Comparison of ENCODE assay signal across 8 mouse cellular contexts in the genomic region with DNA sequence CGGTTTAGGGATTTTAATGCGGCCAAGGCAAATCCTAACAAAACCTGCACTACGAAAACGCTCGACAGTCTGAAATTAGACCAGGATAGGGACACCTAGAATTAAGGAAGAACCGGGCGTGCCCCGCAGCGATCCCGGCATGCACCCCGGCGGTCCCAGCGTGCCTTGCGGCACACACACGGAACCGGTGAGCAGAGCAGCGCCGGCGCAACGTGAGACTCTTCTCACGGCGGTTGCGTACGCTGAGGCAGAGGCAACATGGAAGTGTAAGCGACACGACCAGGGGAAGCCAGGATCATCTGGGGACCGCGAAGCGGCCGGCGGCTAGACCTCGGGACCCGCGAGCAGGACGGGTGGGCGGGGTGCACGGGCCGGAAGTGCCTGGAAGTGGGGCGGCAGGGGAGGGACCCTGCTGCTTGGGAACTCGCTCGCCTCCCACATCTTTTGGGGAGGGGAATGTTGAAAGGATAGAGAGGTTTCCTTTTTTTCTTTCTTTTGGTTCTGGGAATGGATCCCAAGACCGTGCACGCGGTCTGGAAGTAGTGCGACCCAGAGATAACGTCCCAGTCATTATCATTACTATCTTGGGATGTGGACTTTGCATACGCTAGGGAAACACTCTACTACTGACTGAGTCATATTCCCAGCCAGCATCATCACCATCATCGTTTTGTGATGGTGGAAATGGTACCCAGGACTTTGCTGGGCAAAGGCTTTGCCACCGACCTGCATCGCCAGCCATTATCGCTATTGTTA. TPM values are rescaled to one million over a fixed set of nuclear protein-coding genes. Genes with fewer than 3 reads are reported as not detected.
A peak's percentile ranks its signal among the peaks of the same experiment; 100 is the strongest.
DNase-seq lines count a peak whose midpoint lies in the region; ATAC-seq and TF ChIP-seq lines count a peak whose summit lies in the region.

A gene (minus strand): TSS at position 106 of the 756 bp plus-strand sequence.
A gene (plus strand): TSS at position 149 of the 756 bp plus-strand sequence.

- no peaks in the 10 kb centered on the region for H3K27me3 ChIP-seq in heart, embryonic 10.5 days (ENCODE audit: insufficient read depth, poor library complexity, severe bottlenecking)
- 0 out of 2 replicates have a peak, but pooled peaks cover 5% of the 10 kb centered on the region for H3K27me3 ChIP-seq in kidney, embryonic 15.5 days
- no peaks in the 10 kb centered on the region; the same call in 1 of the 2 replicates for H3K27me3 ChIP-seq in limb, embryonic 15.5 days
- H3K27me3 ChIP-seq in midbrain, postnatal 0 days (ENCODE audit: insufficient read depth, low read length), result no peaks in the 10 kb centered on the region

- peak within 1 kb of the TSS; percentile 88 for H3K4me3 ChIP-seq in heart, embryonic 10.5 days
- H3K4me3 ChIP-seq in kidney, embryonic 15.5 days (replicated peaks), result peak within 1 kb of the TSS; percentile 72
- H3K4me3 ChIP-seq in limb, embryonic 15.5 days, result peak within 1 kb of the TSS; percentile 74
- peak within 1 kb of the TSS; percentile 59 for H3K4me3 ChIP-seq in midbrain, postnatal 0 days (ENCODE audit: low read depth, low read length)

- H3K4me2 ChIP-seq in kidney, embryonic 15.5 days, result peak within 1 kb of the TSS; percentile 67
- peak within 1 kb of the TSS; percentile 62 for H3K4me2 ChIP-seq in limb, embryonic 15.5 days
- H3K4me2 ChIP-seq in midbrain, postnatal 0 days (ENCODE audit: low read depth, low read length, poor library complexity, severe bottlenecking), result peak within 1 kb of the TSS; percentile 53

- peak; percentile 92 for ATAC-seq in erythroblast, adult 5-6 weeks (replicated peaks; ENCODE audit: low FRiP score, poor library complexity, severe bottlenecking)
- ATAC-seq in kidney, embryonic 15.5 days (replicated peaks; ENCODE audit: low FRiP score), result peak; percentile 88
- peak; percentile 82 for ATAC-seq in limb, embryonic 15.5 days (ENCODE audit: insufficient number of reproducible peaks, low FRiP score, low TSS enrichment, low read depth)
- peak; percentile 80 for ATAC-seq in midbrain, postnatal 0 days (ENCODE audit: low FRiP score)

- DNase-seq in CD4-positive helper T cell, adult 2 months (ENCODE audit: low read depth, low spot score), result peak; percentile 84
- DNase-seq in brain, embryonic 14.5 days (ENCODE audit: low read depth), result peak; percentile 92
- peak; percentile 91 for DNase-seq in heart, embryonic 10.5 days (ENCODE audit: low spot score)
- DNase-seq in midbrain, postnatal 0 days (ENCODE audit: low spot score), result peak; percentile 84
- DNase-seq in spleen, postnatal 14 days (ENCODE audit: low spot score in 2 of 2), result peak; percentile 77 to 83

- TF ChIP-seq CTCF in brain, embryonic 14.5 days (IDR thresholded peaks at IDR 0.05; ENCODE audit: borderline replicate concordance, extremely low read depth, insufficient read depth, insufficient read length), result no peak
- TF ChIP-seq CTCF in midbrain, postnatal 0 days (IDR thresholded peaks at IDR 0.05), result no peak

- H3K9ac ChIP-seq in kidney, embryonic 15.5 days, result peak within 1 kb of the TSS; percentile 65
- H3K9ac ChIP-seq in limb, embryonic 15.5 days, result peak within 1 kb of the TSS; percentile 47
- H3K9ac ChIP-seq in midbrain, postnatal 0 days (replicated peaks; ENCODE audit: low read length, poor library complexity, severe bottlenecking), result peak within 1 kb of the TSS; percentile 68

- WGBS in heart, embryonic 10.5 days, result 1% methylated on average over 51 of the region's 51 CpGs
- 1% methylated on average over 51 of the region's 51 CpGs for WGBS in kidney, embryonic 15.5 days
- WGBS in limb, embryonic 15.5 days, result 1% methylated on average over 51 of the region's 51 CpGs
- WGBS in midbrain, postnatal 0 days, result 2% methylated on average over 51 of the region's 51 CpGs

- peak within 1 kb of the TSS; percentile 96 for H3K27ac ChIP-seq in heart, embryonic 10.5 days
- peak within 1 kb of the TSS; percentile 95 for H3K27ac ChIP-seq in kidney, embryonic 15.5 days
- peak within 1 kb of the TSS; percentile 95 for H3K27ac ChIP-seq in limb, embryonic 15.5 days
- H3K27ac ChIP-seq in midbrain, postnatal 0 days (ENCODE audit: low read depth, low read length), result peak within 1 kb of the TSS; percentile 91

- no peaks in the 10 kb centered on the region for H3K9me3 ChIP-seq in heart, embryonic 10.5 days
- no peaks in the 10 kb centered on the region for H3K9me3 ChIP-seq in kidney, embryonic 15.5 days (replicated peaks)
- H3K9me3 ChIP-seq in limb, embryonic 15.5 days, result no peaks in the 10 kb centered on the region
- H3K9me3 ChIP-seq in midbrain, postnatal 0 days (ENCODE audit: low read length), result no peaks in the 10 kb centered on the region

- no peaks in the 10 kb centered on the region for H3K36me3 ChIP-seq in heart, embryonic 10.5 days
- no peaks in the 10 kb centered on the region for H3K36me3 ChIP-seq in kidney, embryonic 15.5 days
- no peaks in the 10 kb centered on the region for H3K36me3 ChIP-seq in limb, embryonic 15.5 days
- no peaks in the 10 kb centered on the region for H3K36me3 ChIP-seq in midbrain, postnatal 0 days (ENCODE audit: insufficient read depth, low read length)

- TF ChIP-seq POLR2A in brain, embryonic 14.5 days (IDR thresholded peaks at IDR 0.05; ENCODE audit: borderline replicate concordance, extremely low read depth, insufficient read depth, insufficient read length, poor library complexity, severe bottlenecking), result peak; percentile 37; the same call in 1 of the 2 replicates

- H3K4me1 ChIP-seq in heart, embryonic 10.5 days, result peaks cover 8% of the 10 kb centered on the region; the same call in 1 of the 2 replicates
- H3K4me1 ChIP-seq in kidney, embryonic 15.5 days, result peaks cover 16% of the 10 kb centered on the region
- H3K4me1 ChIP-seq in limb, embryonic 15.5 days, result peaks cover 10% of the 10 kb centered on the region
- no peaks in the 10 kb centered on the region; the same call in 1 of the 2 replicates for H3K4me1 ChIP-seq in midbrain, postnatal 0 days (ENCODE audit: insufficient read depth, low read length)

RNA-seq across cellular contexts. Expression of the first gene that starts in this region (rescaled TPM):
- 27.9 and 30.7 TPM in 2 replicates for polyA plus RNA-seq in brain, embryonic 14.5 days (2012; rRNA removed)
- total RNA-seq in erythroblast, adult 5-6 weeks (2015; ENCODE audit: low replicate concordance), result 1.9 and 11.3 TPM in 2 replicates
- total RNA-seq in erythroblast, adult 5-6 weeks (2017; ENCODE audit: low replicate concordance), result 2.0 and 2.6 TPM in 2 replicates
- 25.1 and 35.9 TPM in 2 replicates for polyA plus RNA-seq in heart, embryonic 10.5 days (2016; fragmentation: Nextera tagmentation; extraction: Ambion mirVana)
- 49.9 and 50.6 TPM in 2 replicates for polyA plus RNA-seq in kidney, embryonic 15.5 days (2015; fragmentation: Nextera tagmentation; extraction: Ambion mirVana)
- polyA plus RNA-seq in limb, embryonic 15.5 days (2015; fragmentation: Nextera tagmentation; extraction: Ambion mirVana), result 27.7 and 29.0 TPM in 2 replicates
- 34.0 and 39.1 TPM in 2 replicates for total RNA-seq in midbrain, postnatal 0 days (2014; rRNA removed)
- 52.8 and 54.0 TPM in 2 replicates for polyA plus RNA-seq in midbrain, postnatal 0 days (2015; fragmentation: Nextera tagmentation; extraction: Ambion mirVana)

RNA-seq across cellular contexts. Expression of the second gene that starts in this region (rescaled TPM):
- 37.6 and 51.0 TPM in 2 replicates for polyA plus RNA-seq in brain, embryonic 14.5 days (2012; rRNA removed)
- total RNA-seq in erythroblast, adult 5-6 weeks (2015; ENCODE audit: low replicate concordance), result 9.2 and 16.5 TPM in 2 replicates
- total RNA-seq in erythroblast, adult 5-6 weeks (2017; ENCODE audit: low replicate concordance), result 18.7 and 21.6 TPM in 2 replicates
- polyA plus RNA-seq in heart, embryonic 10.5 days (2016; fragmentation: Nextera tagmentation; extraction: Ambion mirVana), result 33.1 and 39.9 TPM in 2 replicates
- 39.0 and 40.6 TPM in 2 replicates for polyA plus RNA-seq in kidney, embryonic 15.5 days (2015; fragmentation: Nextera tagmentation; extraction: Ambion mirVana)
- polyA plus RNA-seq in limb, embryonic 15.5 days (2015; fragmentation: Nextera tagmentation; extraction: Ambion mirVana), result 35.8 and 38.3 TPM in 2 replicates
- 54.0 and 63.3 TPM in 2 replicates for total RNA-seq in midbrain, postnatal 0 days (2014; rRNA removed)
- 86.8 and 90.9 TPM in 2 replicates for polyA plus RNA-seq in midbrain, postnatal 0 days (2015; fragmentation: Nextera tagmentation; extraction: Ambion mirVana)

Comparison
In these comparisons a context has a peak if more than half of its experiments do, and no peak if none do; other contexts are left out.
1. Peak in every context shown above with its lines: DNase-seq, ATAC-seq, H3K4me3 ChIP-seq and H3K27ac ChIP-seq.